Mouse (Mus musculus) C2C12 (cell line): ENCODE measurements around the gene Shb. TPM values are rescaled to one million over a fixed set of nuclear protein-coding genes. Genes with fewer than 3 reads are reported as not detected.

Source experiments
- H3K27me3 ChIP-seq: one replicate; pipeline ENCODE4 v1.6.1; 2011; ENCODE audit not compliant: control insufficient read depth, insufficient read depth, insufficient read length
- H3K36me3 ChIP-seq: one replicate; pipeline ENCODE4 v1.6.1; 2011; ENCODE audit not compliant: control insufficient read depth, insufficient read depth
- H3K4me3 ChIP-seq: one replicate; pipeline ENCODE4 v1.5.1; 2011; ENCODE audit warnings: mild to moderate bottlenecking, control low read depth; ENCODE audit not compliant: poor library complexity, insufficient read depth, severe bottlenecking
- H3K79me2 ChIP-seq: one replicate; pipeline ENCODE4 v1.6.1; 2011; ENCODE audit not compliant: control insufficient read depth, insufficient read depth
- H3K79me3 ChIP-seq: one replicate; pipeline ENCODE4 v1.6.1; 2011; ENCODE audit warnings: low read depth, control low read depth
- H3ac ChIP-seq: one replicate; pipeline ENCODE3; 2011; ENCODE audit warnings: low read depth; ENCODE audit not compliant: control insufficient read depth, insufficient read length
- CEBPB ChIP-seq: IDR thresholded peaks from one replicate; pipeline ENCODE4 v1.6.1; 2011; ENCODE audit warnings: low read depth, mild to moderate bottlenecking, control low read depth, moderate library complexity
- CTCF ChIP-seq: IDR thresholded peaks from one replicate; pipeline ENCODE4 v1.5.1; 2011; ENCODE audit not compliant: control insufficient read depth, insufficient read depth, insufficient read length
- FOSL1 ChIP-seq: IDR thresholded peaks from one replicate; pipeline ENCODE4 v1.8.0; 2011; ENCODE audit warnings: mild to moderate bottlenecking, low read length; ENCODE audit not compliant: poor library complexity, insufficient read depth, severe bottlenecking
- MAX ChIP-seq: IDR thresholded peaks from one replicate; pipeline ENCODE4 v1.6.1; 2011; ENCODE audit warnings: mild to moderate bottlenecking, control low read depth
- MYOD1 ChIP-seq: IDR thresholded peaks from one replicate; pipeline ENCODE4 v1.6.1; 2011; ENCODE audit warnings: low read depth; ENCODE audit not compliant: control insufficient read depth, insufficient read length
- MYOG ChIP-seq: IDR thresholded peaks from one replicate; pipeline ENCODE4 v1.6.1; 2011; ENCODE audit not compliant: control insufficient read depth, insufficient read length; ENCODE audit errors: extremely low read depth
- USF1 ChIP-seq: IDR thresholded peaks from one replicate; pipeline ENCODE4 v1.6.1; 2011; ENCODE audit warnings: low read depth, mild to moderate bottlenecking, control low read depth, moderate library complexity
- polyA plus RNA-seq: library from polyadenylated mRNA; unstranded; fragments of >200 nt; fragmentation: generic; extraction: Trizol; gene quantifications from one replicate; pipeline ENCODE4 v1.2.1, GENCODE M21; 2012; ENCODE audit warnings: missing spikeins

Gene Shb
- polyA plus RNA-seq, 1 experiment = 35.1 TPM

DNA sequence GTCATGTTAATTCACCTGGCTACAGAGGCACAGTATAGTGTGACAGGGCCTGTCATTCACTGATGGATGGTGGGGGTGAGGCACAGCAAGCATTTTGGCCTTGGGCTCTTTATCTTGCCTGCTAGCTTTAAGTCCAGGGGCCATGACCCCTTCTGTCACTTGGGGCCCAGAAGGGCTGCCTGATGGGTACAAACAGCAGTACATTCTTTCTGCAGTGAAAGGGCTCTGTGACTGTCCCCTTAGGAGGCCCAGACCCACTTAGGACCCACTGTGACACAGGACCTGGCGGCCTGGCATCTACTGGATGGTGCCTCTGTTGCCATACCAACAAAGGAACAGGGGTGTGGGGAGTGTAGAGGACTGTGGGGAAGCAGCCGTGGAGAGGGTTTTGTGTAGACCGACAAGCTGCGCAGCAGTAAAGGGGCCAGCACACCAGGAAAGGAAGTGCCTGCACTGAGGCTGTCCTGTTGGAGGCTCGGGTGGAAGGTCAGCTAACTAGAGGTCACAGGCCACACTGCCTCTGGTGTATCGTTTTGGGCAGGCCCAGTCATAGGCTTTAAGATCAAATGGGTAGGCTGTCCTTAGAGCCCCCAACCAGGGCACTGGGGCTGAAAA lies 38.4 kb downstream of the Shb start:
- no peaks in the 10 kb centered on the region for H3K27me3 ChIP-seq
- no peak overlapping the region for H3K4me3 ChIP-seq
- H3ac ChIP-seq = no peak overlapping the region
- peaks cover 57% of the 10 kb centered on the region for H3K79me3 ChIP-seq
- TF ChIP-seq USF1 (no peak), MYOD1 (no peak), CTCF (no peak), MYOG (no peak), CEBPB (no peak), MAX (no peak), FOSL1 (no peak)
- H3K36me3 ChIP-seq = no peaks in the 10 kb centered on the region
- peaks cover 91% of the 10 kb centered on the region for H3K79me2 ChIP-seq

- H3K36me3 ChIP-seq = peaks cover 4% of the 10 kb centered on the region
- H3K27me3 ChIP-seq = no peaks in the 10 kb centered on the region
- TF ChIP-seq CTCF (no peak), FOSL1 (no peak), CEBPB (no peak), MYOG (no peak), USF1 (no peak), MYOD1 (no peak)
- no peak overlapping the region for H3ac ChIP-seq
- peaks cover 91% of the 10 kb centered on the region for H3K79me2 ChIP-seq
- H3K79me3 ChIP-seq = peaks cover 50% of the 10 kb centered on the region
- H3K4me3 ChIP-seq = no peak overlapping the region
These were observed 39.2 kb downstream of the Shb start for GRCm38 (mm10) chr4:45493118-45493517.

- Histone ChIP-seq H3K27me3 (no peaks in the 10 kb centered on the region), H3K36me3 (peaks cover 5% of the 10 kb centered on the region), H3K79me2 (peaks cover 91% of the 10 kb centered on the region), H3K79me3 (peaks cover 45% of the 10 kb centered on the region), H3K4me3 (no peak overlapping the region), H3ac (no peak overlapping the region)
- TF ChIP-seq MAX = no peak
- no peak for TF ChIP-seq CTCF
These were observed 39.6 kb downstream of the Shb start for GRCm38 (mm10) chr4:45492681-45493081.

- Histone ChIP-seq H3K79me3 (peaks cover 46% of the 10 kb centered on the region), H3K79me2 (peaks cover 91% of the 10 kb centered on the region), H3K27me3 (no peaks in the 10 kb centered on the region), H3ac (no peak overlapping the region), H3K4me3 (no peak overlapping the region), H3K36me3 (peaks cover 9% of the 10 kb centered on the region)
- no peak for TF ChIP-seq CEBPB
- no peak for TF ChIP-seq CTCF
- TF ChIP-seq USF1 = no peak
- TF ChIP-seq FOSL1 = no peak
- no peak for TF ChIP-seq MAX
These were observed 40.3 kb downstream of the Shb start for GRCm38 (mm10) chr4:45491685-45492601.

DNA sequence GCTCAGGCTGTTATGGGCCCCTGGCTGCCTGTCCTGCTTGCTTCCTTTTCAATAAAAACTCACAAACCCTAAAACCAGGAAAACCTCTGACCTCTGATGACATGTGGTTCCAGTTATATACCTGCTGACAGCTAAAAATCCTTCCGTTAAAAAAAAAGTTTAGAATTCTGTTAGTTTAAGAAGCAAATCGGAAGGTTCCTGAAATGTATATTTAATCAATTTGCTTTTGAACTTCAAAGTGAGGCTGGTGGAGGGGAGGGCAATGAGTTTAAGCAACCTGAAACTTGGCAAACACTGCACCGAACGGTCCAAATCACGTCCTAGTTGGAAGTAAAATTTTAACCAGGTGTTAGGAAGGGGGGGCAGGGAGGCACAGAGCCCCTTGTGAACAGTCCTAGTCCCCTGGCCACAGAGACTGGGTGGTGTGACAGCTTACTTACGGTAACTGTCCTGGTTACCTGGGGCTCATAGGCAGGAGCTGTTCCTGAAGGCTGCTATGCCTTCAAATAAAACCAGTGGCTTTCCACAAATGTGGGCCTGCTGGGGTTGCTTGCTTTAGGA lies 41.1 kb downstream of the Shb start:
- TF ChIP-seq MAX (no peak), CEBPB (no peak), CTCF (no peak), USF1 (no peak), MYOG (no peak), FOSL1 (no peak), MYOD1 (no peak)
- Histone ChIP-seq H3K27me3 (no peaks in the 10 kb centered on the region), H3K79me3 (peaks cover 46% of the 10 kb centered on the region), H3K36me3 (peaks cover 17% of the 10 kb centered on the region), H3K4me3 (no peak overlapping the region), H3ac (no peak overlapping the region), H3K79me2 (peaks cover 91% of the 10 kb centered on the region)
